Comparison of ENCODE assay signal across 8 mouse cellular contexts in genomic region chr8:70742981-70743655, GRCm38 (mm10). TPM values are rescaled to one million over a fixed set of nuclear protein-coding genes. Genes with fewer than 3 reads are reported as not detected.
A peak's percentile ranks its signal among the peaks of the same experiment; 100 is the strongest.
DNase-seq lines count a peak whose midpoint lies in the region; ATAC-seq and TF ChIP-seq lines count a peak whose summit lies in the region.

No protein-coding gene starts in this region.

- H3K4me2 ChIP-seq in heart, postnatal 0 days (ENCODE audit: low read depth, low read length): peak overlapping the region; percentile 55
- no peak overlapping the region for H3K4me2 ChIP-seq in limb, embryonic 14.5 days (replicated peaks; ENCODE audit: low read depth, low read length, severe bottlenecking)
- H3K4me2 ChIP-seq in stomach, embryonic 15.5 days: peak overlapping the region; percentile 54

- DNase-seq in gastrocnemius, postnatal 25 days: peak; percentile 57
- no peak for DNase-seq in gastrocnemius, adult 18-20 months (ENCODE audit: low spot score)
- no peak for DNase-seq in heart, postnatal 0 days (ENCODE audit: low spot score)
- no peak for DNase-seq in limb, embryonic 14.5 days (ENCODE audit: low spot score)
- DNase-seq in right cerebral cortex, postnatal 25 days: no peak
- DNase-seq in frontal cortex, postnatal 36 days (ENCODE audit: low spot score in 2 of 2): no peak

- 6% methylated on average over 38 of the region's 38 CpGs for WGBS in heart, postnatal 0 days
- WGBS in limb, embryonic 14.5 days: 5% methylated on average over 38 of the region's 38 CpGs
- WGBS in stomach, embryonic 15.5 days: 6% methylated on average over 38 of the region's 38 CpGs

- peak; percentile 34; the same call in 1 of the 2 replicates for ATAC-seq in heart, postnatal 0 days (ENCODE audit: insufficient read depth, low read depth)
- ATAC-seq in limb, embryonic 14.5 days (ENCODE audit: low FRiP score, low read depth): no peak
- no peak for ATAC-seq in stomach, embryonic 15.5 days (ENCODE audit: insufficient read depth, low FRiP score, low read depth)

- TF ChIP-seq CTCF in heart, postnatal 0 days (IDR thresholded peaks at IDR 0.05; ENCODE audit: low read depth): no peak

- no peak; the same call in 1 of the 2 replicates for TF ChIP-seq EP300 in heart, postnatal 0 days (IDR thresholded peaks at IDR 0.05; ENCODE audit: low read depth)

- peaks cover 4% of the 10 kb centered on the region for H3K4me1 ChIP-seq in brown adipose tissue, adult 24 weeks (ENCODE audit: control insufficient read depth, insufficient read depth, insufficient read length, low read length)
- H3K4me1 ChIP-seq in heart, postnatal 0 days (ENCODE audit: control insufficient read depth, insufficient read depth): peaks cover 15% of the 10 kb centered on the region
- peaks cover 2% of the 10 kb centered on the region; the same call in 1 of the 2 replicates for H3K4me1 ChIP-seq in limb, embryonic 14.5 days (ENCODE audit: control insufficient read depth, insufficient read depth, low read length)
- H3K4me1 ChIP-seq in stomach, embryonic 15.5 days: peaks cover 14% of the 10 kb centered on the region

- H3K27ac ChIP-seq in brown adipose tissue, adult 24 weeks (replicated peaks; ENCODE audit: low read depth, low read length): peak overlapping the region; percentile 74
- H3K27ac ChIP-seq in heart, postnatal 0 days (ENCODE audit: low read depth): 0 out of 2 replicates have a peak overlapping the region, but pooled peaks have one; percentile 35
- H3K27ac ChIP-seq in limb, embryonic 14.5 days (replicated peaks; ENCODE audit: low read depth, low read length): no peak overlapping the region
- no peak overlapping the region for H3K27ac ChIP-seq in stomach, embryonic 15.5 days

- H3K4me3 ChIP-seq in brown adipose tissue, adult 24 weeks (ENCODE audit: insufficient read depth, low read depth, low read length): peak overlapping the region; percentile 59
- peak overlapping the region; percentile 36 for H3K4me3 ChIP-seq in heart, postnatal 0 days (ENCODE audit: low read depth, low read length)
- H3K4me3 ChIP-seq in limb, embryonic 14.5 days (replicated peaks; ENCODE audit: low read length): peak overlapping the region; percentile 11
- H3K4me3 ChIP-seq in stomach, embryonic 15.5 days (replicated peaks): peak overlapping the region; percentile 5; the same call in 1 of the 2 replicates

- no peaks in the 10 kb centered on the region for H3K36me3 ChIP-seq in heart, postnatal 0 days (replicated peaks; ENCODE audit: control insufficient read depth, insufficient read depth, low read length)
- H3K36me3 ChIP-seq in limb, embryonic 14.5 days (ENCODE audit: control insufficient read depth, insufficient read depth, low read length): no peaks in the 10 kb centered on the region
- no peaks in the 10 kb centered on the region for H3K36me3 ChIP-seq in stomach, embryonic 15.5 days

- no peaks in the 10 kb centered on the region for H3K9me3 ChIP-seq in heart, postnatal 0 days (replicated peaks; ENCODE audit: control insufficient read depth, low read length)
- H3K9me3 ChIP-seq in limb, embryonic 14.5 days (ENCODE audit: control insufficient read depth, low read length): no peaks in the 10 kb centered on the region
- no peaks in the 10 kb centered on the region for H3K9me3 ChIP-seq in stomach, embryonic 15.5 days

- no peak for TF ChIP-seq POLR2A in limb, embryonic 14.5 days (IDR thresholded peaks at IDR 0.05; ENCODE audit: borderline replicate concordance, extremely low read depth, insufficient read depth, insufficient read length)

- H3K27me3 ChIP-seq in heart, postnatal 0 days (ENCODE audit: control insufficient read depth, insufficient read depth, low read length): peaks cover 58% of the 10 kb centered on the region
- peaks cover 62% of the 10 kb centered on the region for H3K27me3 ChIP-seq in limb, embryonic 14.5 days (ENCODE audit: control insufficient read depth, insufficient read depth, low read length)
- H3K27me3 ChIP-seq in stomach, embryonic 15.5 days (replicated peaks): peaks cover 67% of the 10 kb centered on the region

- H3K9ac ChIP-seq in heart, postnatal 0 days (replicated peaks; ENCODE audit: low read depth, low read length): no peak overlapping the region
- H3K9ac ChIP-seq in limb, embryonic 14.5 days (ENCODE audit: low read depth, low read length, severe bottlenecking): peak overlapping the region; percentile 36
- H3K9ac ChIP-seq in stomach, embryonic 15.5 days: no peak overlapping the region

RNA-seq across cellular contexts. Expression of gene Rab3a, which starts 11.4 kb away (rescaled TPM):
- 10 to 100 TPM; 40.0 to 40.4 TPM for total RNA-seq in gastrocnemius, postnatal 25 days (2021)
- 10 to 100 TPM; 32.5 to 36.5 TPM for total RNA-seq in gastrocnemius, adult 18-20 months (2021)
- 18.1 and 21.3 TPM in 2 replicates for polyA plus RNA-seq in brown adipose tissue, adult 24 weeks (2012; ENCODE audit: insufficient read depth, insufficient read length, missing spikeins)
- 21.4 and 40.3 TPM in 2 replicates for total RNA-seq in heart, postnatal 0 days (2014; rRNA removed; ENCODE audit: low replicate concordance)
- 32.7 and 32.8 TPM in 2 replicates for polyA plus RNA-seq in heart, postnatal 0 days (2015; fragmentation: Nextera tagmentation; extraction: Ambion mirVana)
- polyA plus RNA-seq in limb, embryonic 14.5 days (2012; rRNA removed): 27.2 and 36.6 TPM in 2 replicates
- polyA plus RNA-seq in limb, embryonic 14.5 days (2014; fragmentation: Nextera tagmentation; extraction: Ambion mirVana): 19.8 and 20.1 TPM in 2 replicates
- 20.9 and 24.0 TPM in 2 replicates for polyA plus RNA-seq in stomach, embryonic 15.5 days (2015; fragmentation: Nextera tagmentation; extraction: Ambion mirVana)

RNA-seq across cellular contexts. Expression of gene Mpv17l2, which starts 17.6 kb away (rescaled TPM):
- total RNA-seq in gastrocnemius, postnatal 25 days (2021): 10 to 100 TPM; 19.6 to 25.6 TPM
- total RNA-seq in gastrocnemius, adult 18-20 months (2021): 10 to 100 TPM; 19.9 to 20.9 TPM
- 74.5 and 79.8 TPM in 2 replicates for polyA plus RNA-seq in brown adipose tissue, adult 24 weeks (2012; ENCODE audit: insufficient read depth, insufficient read length, missing spikeins)
- total RNA-seq in heart, postnatal 0 days (2014; rRNA removed; ENCODE audit: low replicate concordance): 26.6 and 56.3 TPM in 2 replicates
- polyA plus RNA-seq in heart, postnatal 0 days (2015; fragmentation: Nextera tagmentation; extraction: Ambion mirVana): 50.3 and 54.0 TPM in 2 replicates
- polyA plus RNA-seq in limb, embryonic 14.5 days (2012; rRNA removed): 27.7 and 41.6 TPM in 2 replicates
- 36.0 and 40.3 TPM in 2 replicates for polyA plus RNA-seq in limb, embryonic 14.5 days (2014; fragmentation: Nextera tagmentation; extraction: Ambion mirVana)
- 44.4 and 51.3 TPM in 2 replicates for polyA plus RNA-seq in stomach, embryonic 15.5 days (2015; fragmentation: Nextera tagmentation; extraction: Ambion mirVana)

RNA-seq across cellular contexts. Expression of gene Pde4c, which starts 19.6 kb away (rescaled TPM):
- 1 to 10 TPM; 1.6 to 2.3 TPM for total RNA-seq in gastrocnemius, postnatal 25 days (2021)
- total RNA-seq in gastrocnemius, adult 18-20 months (2021): 1 to 10 TPM; 1.3 to 1.6 TPM
- polyA plus RNA-seq in brown adipose tissue, adult 24 weeks (2012; ENCODE audit: insufficient read depth, insufficient read length, missing spikeins): 0.36 and 1.7 TPM in 2 replicates
- total RNA-seq in heart, postnatal 0 days (2014; rRNA removed; ENCODE audit: low replicate concordance): 0.42 and 1.2 TPM in 2 replicates
- polyA plus RNA-seq in heart, postnatal 0 days (2015; fragmentation: Nextera tagmentation; extraction: Ambion mirVana): 0.44 and 0.56 TPM in 2 replicates
- polyA plus RNA-seq in limb, embryonic 14.5 days (2012; rRNA removed): 0.38 TPM in 2 replicates
- polyA plus RNA-seq in limb, embryonic 14.5 days (2014; fragmentation: Nextera tagmentation; extraction: Ambion mirVana): not detected in 2 replicates
- 0.45 and 0.50 TPM in 2 replicates for polyA plus RNA-seq in stomach, embryonic 15.5 days (2015; fragmentation: Nextera tagmentation; extraction: Ambion mirVana)

RNA-seq across cellular contexts. Expression of gene Gm3336, which starts 24.8 kb away (rescaled TPM):
- total RNA-seq in gastrocnemius, postnatal 25 days (2021): not detected
- not detected for total RNA-seq in gastrocnemius, adult 18-20 months (2021)
- polyA plus RNA-seq in brown adipose tissue, adult 24 weeks (2012; ENCODE audit: insufficient read depth, insufficient read length, missing spikeins): not detected in 2 replicates
- not detected in 2 replicates for total RNA-seq in heart, postnatal 0 days (2014; rRNA removed; ENCODE audit: low replicate concordance)
- not detected in 2 replicates for polyA plus RNA-seq in heart, postnatal 0 days (2015; fragmentation: Nextera tagmentation; extraction: Ambion mirVana)
- not detected in 2 replicates for polyA plus RNA-seq in limb, embryonic 14.5 days (2012; rRNA removed)
- polyA plus RNA-seq in limb, embryonic 14.5 days (2014; fragmentation: Nextera tagmentation; extraction: Ambion mirVana): not detected in 2 replicates
- polyA plus RNA-seq in stomach, embryonic 15.5 days (2015; fragmentation: Nextera tagmentation; extraction: Ambion mirVana): 1.1 and 1.9 TPM in 2 replicates

RNA-seq across cellular contexts. Expression of gene Pik3r2, which starts 33.4 kb away (rescaled TPM):
- 10 to 100 TPM; 13.1 to 18.7 TPM for total RNA-seq in gastrocnemius, postnatal 25 days (2021)
- 10 to 100 TPM; 13.3 to 15.1 TPM for total RNA-seq in gastrocnemius, adult 18-20 months (2021)
- 9.8 and 11.3 TPM in 2 replicates for polyA plus RNA-seq in brown adipose tissue, adult 24 weeks (2012; ENCODE audit: insufficient read depth, insufficient read length, missing spikeins)
- 36.6 and 39.3 TPM in 2 replicates for total RNA-seq in heart, postnatal 0 days (2014; rRNA removed; ENCODE audit: low replicate concordance)
- 30.2 and 32.5 TPM in 2 replicates for polyA plus RNA-seq in heart, postnatal 0 days (2015; fragmentation: Nextera tagmentation; extraction: Ambion mirVana)
- polyA plus RNA-seq in limb, embryonic 14.5 days (2012; rRNA removed): 111 and 137 TPM in 2 replicates
- 73.5 and 74.7 TPM in 2 replicates for polyA plus RNA-seq in limb, embryonic 14.5 days (2014; fragmentation: Nextera tagmentation; extraction: Ambion mirVana)
- polyA plus RNA-seq in stomach, embryonic 15.5 days (2015; fragmentation: Nextera tagmentation; extraction: Ambion mirVana): 58.1 and 58.4 TPM in 2 replicates

Comparison
In these comparisons a context has a peak if more than half of its experiments do, and no peak if none do; other contexts are left out.
1. H3K27ac ChIP-seq: peak in brown adipose tissue, adult 24 weeks (single experiment) and heart, postnatal 0 days (single experiment); none in limb, embryonic 14.5 days (single experiment) and stomach, embryonic 15.5 days (single experiment).
2. H3K4me3 ChIP-seq: peak in every context shown above with its lines; median percentile 59 in brown adipose tissue, adult 24 weeks; 36 in heart, postnatal 0 days; 11 in limb, embryonic 14.5 days; 5 in stomach, embryonic 15.5 days.